In the genomic region with DNA sequence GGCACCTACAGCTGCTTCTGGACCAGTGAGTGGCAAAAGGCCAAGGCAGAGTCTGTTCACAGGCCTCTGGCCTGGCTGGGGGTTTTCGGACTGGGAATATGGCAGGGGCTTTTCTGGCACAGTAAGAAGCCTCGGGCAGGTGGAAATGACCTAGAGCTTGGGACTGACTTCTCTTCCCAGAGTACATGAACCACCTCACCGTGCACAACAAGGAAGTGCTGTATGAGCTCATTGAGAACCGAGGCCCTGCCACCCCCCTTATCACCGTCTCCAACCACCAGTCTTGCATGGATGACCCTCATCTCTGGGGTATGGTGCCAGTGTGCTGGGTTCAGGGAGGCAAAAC, we compare ENCODE assay signal across 8 mouse cellular contexts. TPM values are rescaled to one million over a fixed set of nuclear protein-coding genes. Genes with fewer than 3 reads are reported as not detected.
A peak's percentile ranks its signal among the peaks of the same experiment; 100 is the strongest.
DNase-seq lines count a peak whose midpoint lies in the region; ATAC-seq and TF ChIP-seq lines count a peak whose summit lies in the region.

No protein-coding gene starts in this region.

- no peaks in the 10 kb centered on the region for H3K4me1 ChIP-seq in kidney, embryonic 14.5 days (ENCODE audit: control insufficient read depth, insufficient read depth, low read length)
- no peaks in the 10 kb centered on the region for H3K4me1 ChIP-seq in cortical plate, adult 2 months (ENCODE audit: control insufficient read depth, insufficient read depth, low read length)
- peaks cover 20% of the 10 kb centered on the region for H3K4me1 ChIP-seq in hindbrain, embryonic 13.5 days (replicated peaks)
- H3K4me1 ChIP-seq in midbrain, embryonic 13.5 days (replicated peaks): peaks cover 14% of the 10 kb centered on the region

- 53% methylated on average over 5 of the region's 5 CpGs for WGBS in kidney, embryonic 14.5 days
- 43% methylated on average over 5 of the region's 5 CpGs for WGBS in hindbrain, embryonic 13.5 days
- 39% methylated on average over 5 of the region's 5 CpGs for WGBS in midbrain, embryonic 13.5 days

- H3K9ac ChIP-seq in kidney, embryonic 14.5 days (ENCODE audit: low read depth, low read length): peak overlapping the region; percentile 74
- H3K9ac ChIP-seq in hindbrain, embryonic 13.5 days: peak overlapping the region; percentile 86
- H3K9ac ChIP-seq in midbrain, embryonic 13.5 days (replicated peaks): peak overlapping the region; percentile 82

- DNase-seq in kidney, postnatal 14 days: no peak
- no peak for DNase-seq in gastrocnemius, postnatal 25 days
- no peak for DNase-seq in layer of hippocampus, postnatal 10 days (ENCODE audit: low spot score in 2 of 2)
- DNase-seq in retina, postnatal 1 day: no peak

- peak overlapping the region; percentile 62 for H3K4me3 ChIP-seq in kidney, embryonic 14.5 days (ENCODE audit: low read length)
- peak overlapping the region; percentile 95 for H3K4me3 ChIP-seq in cortical plate, adult 2 months (ENCODE audit: insufficient read depth, low read length)
- peak overlapping the region; percentile 53 for H3K4me3 ChIP-seq in hindbrain, embryonic 13.5 days
- H3K4me3 ChIP-seq in midbrain, embryonic 13.5 days (replicated peaks): peak overlapping the region; percentile 61

- no peak for TF ChIP-seq POLR2A in cortical plate, adult 2 months (IDR thresholded peaks at IDR 0.05; ENCODE audit: extremely low read depth, insufficient read depth, low read length)

- 0 out of 2 replicates have a peak, but pooled peaks cover 5% of the 10 kb centered on the region for H3K36me3 ChIP-seq in kidney, embryonic 14.5 days (ENCODE audit: control insufficient read depth, insufficient read depth, low read length)
- no peaks in the 10 kb centered on the region for H3K36me3 ChIP-seq in hindbrain, embryonic 13.5 days
- H3K36me3 ChIP-seq in midbrain, embryonic 13.5 days: 0 out of 2 replicates have a peak, but pooled peaks cover under 1% of the 10 kb centered on the region

- peak overlapping the region; percentile 77; the same call in 1 of the 2 replicates for H3K27ac ChIP-seq in kidney, embryonic 14.5 days (ENCODE audit: low read depth, low read length)
- peak overlapping the region; percentile 27; the same call in 1 of the 2 replicates for H3K27ac ChIP-seq in cortical plate, adult 2 months (ENCODE audit: insufficient read depth, low read length)
- peak overlapping the region; percentile 87 for H3K27ac ChIP-seq in hindbrain, embryonic 13.5 days
- peak overlapping the region; percentile 77 for H3K27ac ChIP-seq in midbrain, embryonic 13.5 days

- no peaks in the 10 kb centered on the region for H3K27me3 ChIP-seq in kidney, embryonic 14.5 days (ENCODE audit: control insufficient read depth, insufficient read depth, low read length)
- H3K27me3 ChIP-seq in hindbrain, embryonic 13.5 days: no peaks in the 10 kb centered on the region
- H3K27me3 ChIP-seq in midbrain, embryonic 13.5 days: no peaks in the 10 kb centered on the region

- peak overlapping the region; percentile 60 for H3K4me2 ChIP-seq in kidney, embryonic 14.5 days (replicated peaks; ENCODE audit: low read depth, low read length)
- H3K4me2 ChIP-seq in hindbrain, embryonic 13.5 days: peak overlapping the region; percentile 66
- H3K4me2 ChIP-seq in midbrain, embryonic 13.5 days (replicated peaks): peak overlapping the region; percentile 61

- no peak; the same call in 1 of the 2 replicates for ATAC-seq in kidney, embryonic 14.5 days (ENCODE audit: low FRiP score, low TSS enrichment)
- peak; percentile 60 for ATAC-seq in hindbrain, embryonic 13.5 days (ENCODE audit: low FRiP score)
- peak; percentile 48; the same call in 1 of the 2 replicates for ATAC-seq in midbrain, embryonic 13.5 days

- TF ChIP-seq CTCF in cortical plate, adult 2 months (IDR thresholded peaks at IDR 0.05; ENCODE audit: extremely low read depth, insufficient read depth, low read length): no peak

- no peaks in the 10 kb centered on the region for H3K9me3 ChIP-seq in kidney, embryonic 14.5 days (ENCODE audit: control insufficient read depth, low read length)
- no peaks in the 10 kb centered on the region for H3K9me3 ChIP-seq in hindbrain, embryonic 13.5 days
- H3K9me3 ChIP-seq in midbrain, embryonic 13.5 days: no peaks in the 10 kb centered on the region

RNA-seq across cellular contexts. Expression of gene Dnase1l1, which starts 0.9 kb away (rescaled TPM):
- polyA plus RNA-seq in kidney, embryonic 14.5 days (2014; fragmentation: Nextera tagmentation; extraction: Ambion mirVana): 10.6 and 10.8 TPM in 2 replicates
- polyA plus RNA-seq in cortical plate, adult 2 months (2012; rRNA removed): 5.3 TPM in 2 replicates
- polyA plus RNA-seq in hindbrain, embryonic 13.5 days (2015; fragmentation: Nextera tagmentation; extraction: Ambion mirVana): 3.6 and 5.2 TPM in 2 replicates
- polyA plus RNA-seq in midbrain, embryonic 13.5 days (2015; fragmentation: Nextera tagmentation; extraction: Ambion mirVana): 2.8 and 3.0 TPM in 2 replicates
- total RNA-seq in gastrocnemius, postnatal 25 days (2021): 10 to 100 TPM; 90.3 to 95.9 TPM
- 1 to 10 TPM; 2.8 to 3.5 TPM for total RNA-seq in layer of hippocampus, postnatal 10 days (2021)

RNA-seq across cellular contexts. Expression of gene Taz, which starts 1.4 kb away (rescaled TPM):
- polyA plus RNA-seq in kidney, embryonic 14.5 days (2014; fragmentation: Nextera tagmentation; extraction: Ambion mirVana): 58.5 and 64.3 TPM in 2 replicates
- polyA plus RNA-seq in cortical plate, adult 2 months (2012; rRNA removed): 83.0 and 101 TPM in 2 replicates
- polyA plus RNA-seq in hindbrain, embryonic 13.5 days (2015; fragmentation: Nextera tagmentation; extraction: Ambion mirVana): 86.8 and 91.5 TPM in 2 replicates
- 95.3 and 97.2 TPM in 2 replicates for polyA plus RNA-seq in midbrain, embryonic 13.5 days (2015; fragmentation: Nextera tagmentation; extraction: Ambion mirVana)
- 10 to 100 TPM; 40.4 to 43.5 TPM for total RNA-seq in gastrocnemius, postnatal 25 days (2021)
- 10 to 100 TPM; 54.6 to 54.7 TPM for total RNA-seq in layer of hippocampus, postnatal 10 days (2021)

RNA-seq across cellular contexts. Expression of gene Rpl10, which starts 12.5 kb away (rescaled TPM):
- 941 and 1,115 TPM in 2 replicates for polyA plus RNA-seq in kidney, embryonic 14.5 days (2014; fragmentation: Nextera tagmentation; extraction: Ambion mirVana)
- 770 and 800 TPM in 2 replicates for polyA plus RNA-seq in cortical plate, adult 2 months (2012; rRNA removed)
- polyA plus RNA-seq in hindbrain, embryonic 13.5 days (2015; fragmentation: Nextera tagmentation; extraction: Ambion mirVana): 532 and 538 TPM in 2 replicates
- 542 and 551 TPM in 2 replicates for polyA plus RNA-seq in midbrain, embryonic 13.5 days (2015; fragmentation: Nextera tagmentation; extraction: Ambion mirVana)
- total RNA-seq in gastrocnemius, postnatal 25 days (2021): 100 to 1,000 TPM; 164 to 171 TPM
- 100 to 1,000 TPM; 203 to 222 TPM for total RNA-seq in layer of hippocampus, postnatal 10 days (2021)

RNA-seq across cellular contexts. Expression of gene Atp6ap1, which starts 13.8 kb away (rescaled TPM):
- 89.5 and 93.6 TPM in 2 replicates for polyA plus RNA-seq in kidney, embryonic 14.5 days (2014; fragmentation: Nextera tagmentation; extraction: Ambion mirVana)
- 477 and 483 TPM in 2 replicates for polyA plus RNA-seq in cortical plate, adult 2 months (2012; rRNA removed)
- 218 and 223 TPM in 2 replicates for polyA plus RNA-seq in hindbrain, embryonic 13.5 days (2015; fragmentation: Nextera tagmentation; extraction: Ambion mirVana)
- polyA plus RNA-seq in midbrain, embryonic 13.5 days (2015; fragmentation: Nextera tagmentation; extraction: Ambion mirVana): 193 and 197 TPM in 2 replicates
- total RNA-seq in gastrocnemius, postnatal 25 days (2021): 10 to 100 TPM; 70.9 to 94.0 TPM
- total RNA-seq in layer of hippocampus, postnatal 10 days (2021): 100 to 1,000 TPM; 276 to 278 TPM

RNA-seq across cellular contexts. Expression of gene Gdi1, which starts 21.7 kb away (rescaled TPM):
- 90.3 and 143 TPM in 2 replicates for polyA plus RNA-seq in kidney, embryonic 14.5 days (2014; fragmentation: Nextera tagmentation; extraction: Ambion mirVana)
- 792 and 862 TPM in 2 replicates for polyA plus RNA-seq in cortical plate, adult 2 months (2012; rRNA removed)
- polyA plus RNA-seq in hindbrain, embryonic 13.5 days (2015; fragmentation: Nextera tagmentation; extraction: Ambion mirVana): 963 and 1,001 TPM in 2 replicates
- 1,006 and 1,051 TPM in 2 replicates for polyA plus RNA-seq in midbrain, embryonic 13.5 days (2015; fragmentation: Nextera tagmentation; extraction: Ambion mirVana)
- 10 to 100 TPM; 28.2 to 42.7 TPM for total RNA-seq in gastrocnemius, postnatal 25 days (2021)
- total RNA-seq in layer of hippocampus, postnatal 10 days (2021): 100 to 1,000 TPM; 633 to 694 TPM

Comparison
In these comparisons a context has a peak if more than half of its experiments do, and no peak if none do; other contexts are left out.
1. H3K27ac ChIP-seq: peak in every context shown above with its lines; median percentile 87 in hindbrain, embryonic 13.5 days; 77 in kidney, embryonic 14.5 days; 77 in midbrain, embryonic 13.5 days; 27 in cortical plate, adult 2 months.